Mouse (Mus musculus) E14TG2a.4 (cell line): Measurements from ENCODE around the gene Iqck.

Source experiments
- H3K27me3 ChIP-seq: 2 replicates; pipeline ENCODE4 v1.6.1; 2014; ENCODE audit warnings: low read length, control low read depth; ENCODE audit not compliant: insufficient read depth
- H3K36me3 ChIP-seq: 2 replicates; pipeline ENCODE4 v1.6.1; 2014; ENCODE audit warnings: low read length, control low read depth; ENCODE audit not compliant: insufficient read depth
- H3K4me1 ChIP-seq: replicated peaks from 2 replicates; pipeline ENCODE4 v1.6.1; 2014; ENCODE audit warnings: low read depth, low read length, control low read depth
- H3K4me3 ChIP-seq: replicated peaks from 2 replicates; pipeline ENCODE4 v1.5.1; 2014; ENCODE audit warnings: mild to moderate bottlenecking, low read length
- H3K9me3 ChIP-seq: 2 replicates; pipeline ENCODE4 v1.6.1; 2014; ENCODE audit warnings: low read length, control low read depth
- CTCF ChIP-seq: conservative IDR thresholded peaks from 2 replicates; pipeline ENCODE4 v1.5.1; 2014; ENCODE audit warnings: low read length
- NANOG ChIP-seq: IDR thresholded peaks from 2 replicates; pipeline ENCODE4 v1.6.1; 2014; ENCODE audit warnings: borderline replicate concordance, low read length, mixed read lengths
- POU5F1 ChIP-seq: IDR thresholded peaks from 2 replicates; pipeline ENCODE4 v1.6.1; 2014; ENCODE audit warnings: low read length, borderline replicate concordance

The Iqck gene

DNA sequence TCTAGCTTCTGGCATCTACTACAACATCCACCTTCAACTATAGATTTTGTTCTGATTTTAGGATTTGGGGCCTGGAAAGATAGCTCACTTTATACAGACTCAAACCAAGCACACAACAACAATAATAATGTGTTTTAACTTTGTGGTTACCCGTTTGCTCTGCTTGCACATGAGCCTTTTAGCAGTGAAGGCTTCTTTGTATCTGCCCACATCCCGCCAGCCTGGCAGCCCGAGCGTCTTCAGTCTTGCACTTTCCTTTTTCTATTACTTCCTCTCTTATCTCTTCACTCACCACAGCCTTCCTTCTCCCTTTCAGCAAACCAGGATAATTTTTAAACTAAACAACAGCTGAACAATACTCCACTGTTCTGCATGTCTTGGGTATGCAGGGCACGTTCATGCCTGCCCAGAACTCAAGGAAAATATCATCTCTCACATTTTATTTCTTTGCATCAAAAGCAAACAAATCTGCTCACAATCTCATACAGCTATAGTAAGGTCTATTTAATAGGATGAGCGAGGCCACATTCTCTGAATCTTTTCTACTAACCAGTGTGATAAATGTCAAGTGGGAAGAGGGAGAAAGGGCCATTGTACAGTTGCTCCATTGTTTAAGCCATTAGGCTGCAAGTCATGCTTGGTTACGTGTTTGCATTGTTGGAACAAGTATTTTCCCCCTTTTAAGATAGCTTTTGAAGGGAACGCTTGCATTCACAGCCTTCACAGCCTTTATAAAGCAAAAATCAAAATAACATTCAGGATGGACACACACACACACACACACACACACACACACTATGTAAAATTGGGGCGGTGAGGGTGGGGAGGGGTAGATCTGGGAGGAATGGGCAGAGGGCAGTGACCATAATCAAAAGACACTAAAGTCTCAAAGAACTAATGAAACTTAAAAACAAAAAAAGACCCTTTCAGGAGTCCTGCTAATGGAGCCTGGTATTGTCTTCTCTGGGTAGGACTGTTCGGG, 40.2 kb downstream of the Iqck start:
- TF ChIP-seq NANOG (no peak), CTCF (no peak), POU5F1 (no peak)
- Histone ChIP-seq H3K27me3 (peaks cover 4% of the 10 kb centered on the region; the same call in 1 of the 2 replicates), H3K4me3 (no peak overlapping the region), H3K36me3 (no peaks in the 10 kb centered on the region), H3K4me1 (peaks cover 5% of the 10 kb centered on the region; the same call in 1 of the 2 replicates), H3K9me3 (no peaks in the 10 kb centered on the region)

DNA sequence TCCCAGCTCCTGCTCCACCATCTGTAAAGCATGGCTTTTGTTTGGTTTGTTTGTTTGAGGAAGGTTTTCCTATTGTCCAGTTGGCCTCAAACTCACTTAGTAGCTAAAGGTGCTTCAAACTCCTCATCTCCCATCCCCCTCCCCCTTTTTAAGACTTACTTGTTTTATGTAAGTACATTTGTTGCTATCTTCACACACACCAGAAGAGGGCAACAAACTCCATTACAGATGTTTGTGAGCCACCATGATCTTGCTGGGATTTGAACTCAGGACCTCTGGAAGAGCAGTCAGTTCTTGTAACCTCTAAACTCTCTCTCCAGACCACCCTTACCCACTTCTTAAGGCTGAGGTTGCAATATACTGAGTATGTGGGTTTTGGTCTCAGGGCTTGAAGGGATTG, 42.5 kb downstream of the Iqck start:
- no peak for TF ChIP-seq POU5F1

DNA sequence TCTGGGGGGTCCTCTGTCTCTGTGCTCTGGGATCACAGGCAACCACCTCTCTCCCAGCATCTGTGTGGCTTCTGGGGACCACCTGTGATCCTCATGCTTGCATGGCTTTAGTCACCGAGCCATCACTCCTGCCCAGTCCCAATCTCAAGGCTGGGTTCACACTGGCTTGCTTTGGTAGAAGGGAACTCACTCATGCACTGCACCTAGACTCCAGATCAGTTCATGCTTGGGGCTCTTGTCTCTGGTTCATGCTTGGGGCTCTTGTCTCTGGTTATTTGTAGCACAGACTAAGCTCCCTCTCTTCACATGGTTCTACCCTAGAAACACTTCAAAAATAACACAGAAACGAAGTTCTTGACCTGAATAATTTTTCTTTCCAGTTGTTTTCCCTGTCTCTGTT, 44.5 kb downstream of the Iqck start:
- no peak for TF ChIP-seq NANOG
- no peak for TF ChIP-seq POU5F1
- TF ChIP-seq CTCF: no peak
- Histone ChIP-seq H3K36me3 (no peaks in the 10 kb centered on the region), H3K4me1 (peaks cover 7% of the 10 kb centered on the region; the same call in 1 of the 2 replicates), H3K9me3 (no peaks in the 10 kb centered on the region), H3K4me3 (no peak overlapping the region), H3K27me3 (peaks cover 3% of the 10 kb centered on the region; the same call in 1 of the 2 replicates)

More for the DNA sequence above, 42.5 kb downstream of the Iqck start:
- Histone ChIP-seq H3K4me3 (no peak overlapping the region), H3K27me3 (peaks cover 4% of the 10 kb centered on the region; the same call in 1 of the 2 replicates), H3K36me3 (no peaks in the 10 kb centered on the region), H3K4me1 (peaks cover 5% of the 10 kb centered on the region; the same call in 1 of the 2 replicates), H3K9me3 (no peaks in the 10 kb centered on the region)

DNA sequence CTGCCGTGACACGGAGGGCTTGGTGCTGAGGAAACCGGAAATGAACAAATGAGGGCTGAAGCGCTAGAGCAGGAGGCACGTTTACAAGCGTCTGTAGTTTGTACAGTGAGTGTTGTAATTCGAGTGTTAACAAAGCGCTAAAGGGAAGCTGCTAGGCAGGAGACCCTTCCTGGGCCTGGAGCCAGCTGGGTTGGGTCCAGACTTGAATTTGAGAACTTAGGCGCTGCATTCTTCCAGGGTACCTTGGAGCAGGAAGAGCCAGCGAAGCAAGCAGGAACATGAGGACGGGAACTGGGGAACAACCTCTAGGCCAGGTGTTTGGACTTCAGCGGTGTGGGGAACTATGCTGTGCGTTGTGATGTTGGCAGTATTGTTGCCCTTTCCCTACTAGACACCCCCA, 47.4 kb downstream of the Iqck start:
- H3K4me3 ChIP-seq: no peak overlapping the region
- H3K36me3 ChIP-seq: no peaks in the 10 kb centered on the region
- no peaks in the 10 kb centered on the region; the same call in 1 of the 2 replicates for H3K27me3 ChIP-seq
- H3K4me1 ChIP-seq: peaks cover 7% of the 10 kb centered on the region; the same call in 1 of the 2 replicates
- TF ChIP-seq CTCF (no peak), POU5F1 (no peak), NANOG (no peak)
- no peaks in the 10 kb centered on the region for H3K9me3 ChIP-seq

DNA sequence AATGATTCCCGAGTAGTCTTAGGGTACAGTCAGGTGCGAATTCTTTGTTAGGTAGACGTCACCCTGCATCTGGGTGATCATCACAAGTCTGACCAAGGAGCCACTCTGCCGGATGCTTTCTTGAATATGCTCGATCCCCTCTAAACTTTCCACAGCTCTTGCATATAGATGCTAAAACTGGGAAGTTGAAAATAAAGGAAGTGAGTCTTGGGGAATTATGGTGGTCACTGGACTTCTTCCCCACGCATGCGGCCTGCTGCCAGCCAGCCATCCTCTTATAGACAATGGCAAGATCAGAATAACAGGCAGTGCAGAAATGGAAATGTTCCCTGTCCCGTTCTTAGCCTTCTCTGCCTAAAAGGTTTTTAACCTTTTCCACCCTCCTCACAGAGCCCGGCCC, 48.3 kb downstream of the Iqck start:
- H3K9me3 ChIP-seq: no peaks in the 10 kb centered on the region
- no peak overlapping the region for H3K4me3 ChIP-seq
- no peaks in the 10 kb centered on the region for H3K36me3 ChIP-seq
- peaks cover 7% of the 10 kb centered on the region; the same call in 1 of the 2 replicates for H3K4me1 ChIP-seq
- no peak for TF ChIP-seq CTCF
- H3K27me3 ChIP-seq: no peaks in the 10 kb centered on the region; the same call in 1 of the 2 replicates

DNA sequence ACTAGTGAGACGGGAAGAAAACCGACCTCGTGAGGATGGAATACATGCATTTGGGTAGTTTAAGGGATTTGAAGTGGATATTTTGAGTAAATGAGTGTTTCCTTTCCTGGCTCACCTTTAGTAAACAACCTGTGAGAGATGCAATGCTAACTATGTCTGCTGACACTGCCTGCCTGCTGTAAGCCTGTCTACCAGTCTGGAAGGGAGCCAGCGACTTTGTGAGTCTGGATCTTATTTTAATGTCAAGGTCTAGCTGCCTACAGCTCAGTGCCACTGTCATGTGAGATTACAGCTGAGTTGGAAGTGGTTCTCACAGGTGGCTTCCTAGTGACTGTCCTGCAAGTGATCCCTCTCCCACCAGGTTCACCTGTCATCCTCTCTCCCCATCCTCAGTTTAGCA, 49.0 kb downstream of the Iqck start:
- TF ChIP-seq NANOG: no peak
- TF ChIP-seq POU5F1: no peak
- no peak for TF ChIP-seq CTCF
- Histone ChIP-seq H3K9me3 (no peaks in the 10 kb centered on the region), H3K36me3 (no peaks in the 10 kb centered on the region), H3K4me1 (peaks cover 7% of the 10 kb centered on the region; the same call in 1 of the 2 replicates), H3K4me3 (no peak overlapping the region), H3K27me3 (no peaks in the 10 kb centered on the region; the same call in 1 of the 2 replicates)

DNA sequence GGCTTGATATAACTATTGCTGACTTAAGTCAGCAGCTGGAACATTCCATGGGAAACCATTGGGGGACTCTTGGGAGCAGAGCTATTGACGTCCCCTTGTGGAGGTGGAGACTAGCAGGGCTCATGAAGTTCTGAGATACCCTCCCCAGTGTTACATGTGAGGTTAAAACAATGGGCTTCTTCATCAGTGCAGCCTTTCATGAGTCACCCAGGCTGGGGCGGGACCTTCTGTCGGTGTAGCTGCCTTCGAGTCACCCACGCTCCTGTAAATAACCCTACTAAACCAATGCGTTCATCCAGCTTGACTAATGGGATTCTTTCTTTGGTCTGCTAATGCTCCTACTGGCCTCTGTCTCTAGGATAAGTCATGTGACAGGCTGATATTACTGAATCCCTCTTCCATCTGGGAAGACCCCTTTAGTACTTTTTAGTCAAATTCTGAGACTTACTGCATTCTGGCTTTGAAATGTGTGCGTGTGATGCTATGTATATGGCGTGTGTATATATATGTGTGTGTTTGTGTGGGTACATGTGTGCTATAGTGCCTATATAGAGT, 53.5 kb downstream of the Iqck start:
- Histone ChIP-seq H3K27me3 (peaks cover 11% of the 10 kb centered on the region), H3K4me3 (no peak overlapping the region), H3K9me3 (no peaks in the 10 kb centered on the region), H3K36me3 (no peaks in the 10 kb centered on the region), H3K4me1 (no peaks in the 10 kb centered on the region)
- no peak for TF ChIP-seq POU5F1
- TF ChIP-seq NANOG: no peak
- TF ChIP-seq CTCF: no peak

DNA sequence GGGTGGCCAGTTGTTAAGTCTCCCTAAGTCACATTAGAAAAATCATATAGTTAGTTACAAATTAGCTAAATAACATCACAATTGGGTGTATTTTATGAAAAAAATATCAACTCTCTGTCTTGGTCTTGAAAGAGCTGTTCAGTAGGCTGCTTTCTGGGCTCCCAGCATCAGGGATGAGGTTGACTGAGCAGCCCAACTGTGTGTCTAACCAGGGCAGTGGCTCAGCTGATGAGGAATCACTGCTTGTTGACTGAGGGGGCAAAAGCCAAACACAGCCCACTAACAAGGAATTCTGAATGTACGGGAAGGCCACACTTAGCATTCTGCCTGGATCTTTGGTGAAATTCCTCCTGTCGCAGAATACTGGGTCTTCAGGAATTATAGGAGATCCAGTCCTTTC, 54.9 kb downstream of the Iqck start:
- Histone ChIP-seq H3K4me3 (no peak overlapping the region), H3K9me3 (no peaks in the 10 kb centered on the region), H3K27me3 (peaks cover 11% of the 10 kb centered on the region), H3K36me3 (no peaks in the 10 kb centered on the region), H3K4me1 (no peaks in the 10 kb centered on the region)
- TF ChIP-seq NANOG (no peak), CTCF (no peak), POU5F1 (no peak)

DNA sequence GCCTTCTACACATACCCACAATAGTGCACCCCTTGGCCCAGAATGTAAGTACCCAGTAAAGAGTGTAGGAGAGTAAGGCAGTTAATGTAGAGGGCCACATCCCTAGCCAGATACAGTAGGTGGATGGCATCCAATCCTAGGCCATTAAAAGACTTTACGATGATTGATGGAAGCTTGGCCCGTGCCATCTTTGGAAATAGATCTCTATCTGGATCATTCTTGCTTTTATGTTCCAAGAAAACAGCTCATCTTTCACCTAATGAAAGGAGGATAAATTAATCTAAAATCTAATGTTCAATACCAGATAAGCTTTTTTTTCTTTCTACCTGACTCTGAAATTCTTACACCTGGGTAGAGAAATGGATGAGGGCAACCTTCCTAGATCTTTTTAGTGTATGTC, 55.6 kb downstream of the Iqck start:
- H3K4me1 ChIP-seq: no peaks in the 10 kb centered on the region
- no peaks in the 10 kb centered on the region for H3K9me3 ChIP-seq
- TF ChIP-seq NANOG (no peak), POU5F1 (no peak), CTCF (no peak)
- H3K36me3 ChIP-seq: no peaks in the 10 kb centered on the region
- no peak overlapping the region for H3K4me3 ChIP-seq
- H3K27me3 ChIP-seq: peaks cover 11% of the 10 kb centered on the region
